Mouse (Mus musculus): ENCODE data around the gene Zbtb16.

The Zbtb16 gene

GRCm38 (mm10) chr9:48661225-48662023, 174.6 kb downstream of the Zbtb16 start:
- DNase-seq: no peak

- DNase-seq: no peak
Observed at GRCm38 (mm10) chr9:48655525-48656169, 180.4 kb downstream of the Zbtb16 start.

- no peak for DNase-seq
Observed at GRCm38 (mm10) chr9:48654730-48655129, 181.3 kb downstream of the Zbtb16 start.

- no peak for DNase-seq
Observed at GRCm38 (mm10) chr9:48653399-48654070, 182.5 kb downstream of the Zbtb16 start.

DNA sequence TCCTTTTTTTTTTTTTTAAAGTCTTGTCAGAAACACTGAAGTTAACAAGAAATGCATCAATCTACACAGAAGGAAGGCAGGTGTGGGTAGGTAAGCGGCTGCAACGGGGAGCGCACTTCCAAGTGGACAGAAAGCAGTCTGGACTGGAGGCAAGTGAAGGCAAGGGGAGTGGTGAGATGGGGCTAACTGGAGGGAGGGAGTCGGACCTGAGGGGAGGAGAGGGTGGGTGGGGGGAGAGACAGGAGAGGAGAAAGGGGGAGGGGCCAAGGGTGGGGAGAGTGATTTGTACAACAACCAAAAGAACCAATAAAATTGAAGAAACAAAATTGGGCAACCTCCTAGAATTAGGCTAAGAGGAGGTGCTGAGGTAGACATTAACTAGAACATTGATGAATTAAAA, 184.0 kb downstream of the Zbtb16 start:
- DNase-seq: no peak

DNA sequence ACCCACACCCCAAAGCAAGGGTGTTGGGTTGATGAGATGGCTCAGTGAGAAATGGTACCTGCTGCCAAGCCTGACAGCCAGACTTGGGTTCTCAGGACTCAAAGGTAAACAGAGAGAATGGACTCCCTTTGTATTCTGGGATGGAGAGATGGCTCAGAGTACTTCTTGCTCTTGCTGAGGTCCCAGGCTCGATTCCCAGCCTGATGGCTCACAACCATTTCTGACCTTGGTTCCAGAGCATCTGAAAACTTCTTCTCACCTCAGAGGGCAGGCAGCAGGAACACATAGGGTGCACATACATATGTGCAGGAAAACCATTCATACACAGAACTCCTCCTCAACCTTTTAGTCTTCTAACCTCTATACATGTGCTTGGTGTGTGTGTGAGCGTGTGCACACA, 185.2 kb downstream of the Zbtb16 start:
- DNase-seq: no peak

DNA sequence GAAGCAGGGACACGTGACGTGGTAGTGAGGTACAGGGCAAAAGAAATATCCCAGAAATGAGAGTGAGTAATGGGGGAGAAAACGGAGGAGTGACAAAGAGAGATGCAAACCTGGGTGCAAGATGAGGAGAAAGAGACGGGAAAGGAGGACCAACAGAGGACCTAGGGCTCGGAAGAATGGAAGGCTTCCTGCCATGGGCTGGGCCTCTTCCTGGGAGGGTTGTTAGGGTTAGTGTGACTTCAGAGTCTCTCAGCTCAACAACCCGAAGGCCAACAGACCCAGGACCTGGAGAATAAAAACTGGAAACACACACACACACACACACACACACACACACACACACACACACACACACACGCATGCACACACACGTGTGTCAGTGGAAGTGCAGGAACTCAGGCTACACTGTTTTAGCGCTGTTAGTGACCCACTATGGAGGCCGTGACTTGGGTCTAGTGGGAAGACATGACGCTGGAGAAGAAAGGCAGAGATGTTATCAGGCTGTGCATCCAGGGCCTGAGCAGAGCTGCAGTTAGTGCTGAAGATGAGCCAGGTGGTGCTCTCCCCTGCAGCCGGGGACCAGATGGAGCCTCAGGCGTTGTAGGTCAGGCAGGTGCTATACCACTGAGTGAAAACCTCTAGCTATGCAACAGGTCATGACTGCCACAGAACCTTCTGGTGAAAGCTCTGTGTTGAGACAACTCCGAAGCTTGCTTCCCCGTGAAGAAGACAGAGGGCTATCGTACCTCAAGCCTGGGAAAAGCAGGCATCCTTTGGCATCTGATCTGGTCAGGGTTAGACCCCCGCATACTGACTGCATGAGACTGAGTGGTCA, 186.0 kb downstream of the Zbtb16 start:
- no peak for DNase-seq

DNA sequence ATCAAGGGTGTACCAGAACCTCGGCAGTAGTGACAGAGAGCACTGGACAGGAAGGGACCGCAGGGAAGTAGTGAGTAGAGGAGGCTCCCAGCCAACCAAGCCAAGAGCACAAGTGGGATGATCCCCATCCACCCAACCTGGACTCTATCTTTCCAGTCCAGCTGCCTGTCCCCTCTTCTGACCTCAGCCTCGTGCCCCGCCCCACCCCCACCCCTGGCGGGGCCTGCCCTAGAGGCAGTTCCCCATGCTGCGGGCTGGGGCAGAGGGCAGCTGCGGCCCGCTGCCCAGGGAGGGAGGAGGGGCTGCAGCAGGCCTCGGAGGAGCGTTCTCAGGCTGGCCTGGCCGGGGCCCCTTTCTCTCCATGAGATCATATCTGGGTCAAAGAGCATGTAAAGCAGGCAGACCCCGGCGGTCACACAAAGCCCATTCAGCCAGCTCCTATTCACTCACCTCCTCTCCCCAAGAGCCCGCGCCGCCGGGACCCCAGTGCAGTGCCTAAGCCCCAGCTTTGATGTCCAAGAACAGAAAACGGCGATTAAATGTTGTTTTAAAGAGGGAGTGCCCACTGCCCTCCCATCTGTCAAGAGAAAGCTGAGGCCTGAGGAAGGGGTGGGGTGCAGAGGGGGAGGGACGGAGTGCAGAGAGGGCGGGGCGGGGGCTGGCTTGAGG, 186.8 kb downstream of the Zbtb16 start:
- DNase-seq: peak; percentile 36 to 44

- DNase-seq: no peak
Observed at GRCm38 (mm10) chr9:48648285-48649097, 187.5 kb downstream of the Zbtb16 start.

GRCm38 (mm10) chr9:48647648-48648284, 188.3 kb downstream of the Zbtb16 start:
- DNase-seq: no peak

GRCm38 (mm10) chr9:48646781-48647647, 189.0 kb downstream of the Zbtb16 start:
- no peak for DNase-seq

DNA sequence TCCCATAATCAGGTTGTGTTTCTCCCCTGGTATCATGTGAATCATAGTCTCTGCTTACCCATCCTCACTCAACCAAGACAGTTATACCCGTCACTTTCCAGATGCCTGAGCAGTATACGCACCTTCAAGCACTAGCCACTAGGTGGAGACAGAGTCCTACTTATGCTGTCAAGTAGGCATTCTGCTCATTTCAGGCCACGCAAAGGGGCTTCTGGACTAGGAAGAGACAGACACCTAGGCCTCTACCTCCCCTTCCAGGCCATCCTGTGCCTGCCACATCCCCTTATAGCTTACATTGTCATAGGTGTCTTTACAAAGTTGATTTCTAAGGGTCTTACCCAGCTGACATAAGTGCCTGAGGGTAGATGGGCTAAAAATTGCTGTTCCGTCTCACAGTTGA, 189.8 kb downstream of the Zbtb16 start:
- peak; percentile 50 to 74 for DNase-seq

DNA sequence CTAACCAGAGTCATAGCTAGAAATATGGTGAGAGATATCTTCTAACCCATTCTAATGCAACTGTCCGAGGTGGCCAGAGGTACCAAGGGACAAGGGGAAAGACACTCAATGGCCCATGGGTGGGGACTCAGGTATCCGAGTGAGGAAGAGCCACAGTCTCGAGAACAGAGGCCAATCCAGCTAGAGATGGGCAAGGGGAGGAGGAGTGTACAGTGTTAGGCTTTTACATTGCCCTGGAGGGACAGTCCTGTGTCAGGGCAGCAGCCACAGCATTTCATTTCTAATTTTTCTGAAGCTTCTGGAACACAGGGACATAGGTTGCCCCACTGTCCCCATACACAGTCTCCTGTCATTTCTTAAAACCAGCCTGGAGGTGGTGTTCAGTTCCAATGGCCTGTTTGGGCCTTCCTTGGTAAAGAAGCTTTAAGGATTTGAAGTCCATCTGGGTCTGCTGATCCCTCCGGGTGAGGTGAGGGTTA, 190.3 kb downstream of the Zbtb16 start:
- no peak for DNase-seq

- peak in 1 of 2 experiments; percentile 50 for DNase-seq
Observed at GRCm38 (mm10) chr9:48644926-48645647, 190.9 kb downstream of the Zbtb16 start.

- DNase-seq: no peak
Observed at GRCm38 (mm10) chr9:48644376-48644775, 191.6 kb downstream of the Zbtb16 start.

- no peak for DNase-seq
Observed at GRCm38 (mm10) chr9:48641636-48642035, 194.4 kb downstream of the Zbtb16 start.

GRCm38 (mm10) chr9:48640881-48641280, 195.1 kb downstream of the Zbtb16 start:
- DNase-seq: no peak

DNA sequence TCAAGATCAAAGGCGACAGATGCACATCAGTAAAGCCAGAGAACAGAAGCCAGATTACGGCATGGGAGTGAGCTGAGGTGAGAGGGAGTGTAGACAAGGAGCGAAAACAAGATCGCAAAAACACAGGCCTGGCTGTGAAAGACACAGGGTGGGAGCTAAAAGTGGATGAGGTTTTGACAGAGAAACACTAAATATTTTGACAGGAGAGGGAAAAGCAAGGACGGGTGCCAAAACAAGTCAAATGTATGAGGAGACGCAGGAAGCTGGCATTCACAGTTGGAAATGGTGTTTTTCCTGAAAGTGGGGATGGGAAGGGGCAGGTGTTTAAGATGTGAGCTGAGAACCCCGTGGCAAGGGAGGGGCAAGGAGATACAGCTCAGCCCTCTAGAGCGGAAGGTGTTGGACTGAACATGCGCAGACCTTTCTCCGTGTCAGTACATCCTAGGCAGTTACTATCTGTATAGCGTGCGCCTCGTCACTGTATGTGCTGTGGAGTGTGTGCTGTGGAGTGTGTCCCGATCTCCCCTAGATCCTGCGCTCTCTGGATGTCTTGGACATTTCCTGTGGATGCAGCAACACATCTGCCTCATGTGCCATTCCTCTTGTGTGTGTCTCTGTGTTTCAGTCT, 197.7 kb downstream of the Zbtb16 start:
- no peak for DNase-seq

DNA sequence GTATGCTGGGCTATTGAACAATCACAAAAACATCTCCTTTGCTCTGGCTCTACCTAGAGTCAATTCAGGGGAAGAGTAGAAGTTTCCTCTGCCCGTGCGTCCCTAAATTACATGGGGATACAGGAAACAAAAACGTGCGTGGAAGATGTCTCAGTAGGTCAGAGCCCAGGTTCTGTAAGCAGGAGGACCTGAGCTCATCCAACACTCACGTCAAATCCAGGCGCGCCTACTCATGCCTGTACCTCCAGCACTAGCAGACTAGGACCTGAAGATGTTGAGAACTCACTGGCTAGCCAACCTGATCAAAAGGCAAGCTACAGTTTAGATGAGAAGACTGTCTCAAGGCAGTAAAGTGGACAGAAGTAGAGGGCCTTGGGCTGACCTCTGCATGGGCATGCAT, 198.9 kb downstream of the Zbtb16 start:
- DNase-seq: no peak

Data from kidney, adult 8-10 months (tissue).